In the genomic region with DNA sequence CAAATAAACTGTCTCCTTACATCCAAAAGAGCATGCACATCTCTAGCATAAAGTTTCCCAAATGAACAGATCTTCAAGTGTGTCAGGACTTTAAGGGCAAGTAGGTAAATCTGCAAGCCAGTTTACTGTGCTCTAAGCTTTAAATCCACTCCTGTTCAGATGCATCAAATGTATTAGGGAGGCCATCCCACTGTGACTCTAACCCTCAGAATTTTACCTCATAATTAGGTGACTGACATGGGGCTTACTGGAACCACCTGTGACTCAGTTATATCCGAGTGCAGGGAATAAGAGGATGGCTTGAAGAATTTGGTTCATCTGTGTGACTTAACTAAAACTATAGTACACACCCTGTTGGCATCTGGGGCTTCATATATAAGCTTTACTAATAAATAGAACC, we compare ENCODE assay signal across 8 mouse cellular contexts. TPM values are rescaled to one million over a fixed set of nuclear protein-coding genes. Genes with fewer than 3 reads are reported as not detected.
A peak's percentile ranks its signal among the peaks of the same experiment; 100 is the strongest.
DNase-seq lines count a peak whose midpoint lies in the region; ATAC-seq and TF ChIP-seq lines count a peak whose summit lies in the region.

No protein-coding gene starts in this region.

- TF ChIP-seq EP300 in heart, postnatal 0 days (IDR thresholded peaks at IDR 0.05; ENCODE audit: low read depth) = no peak

- peaks cover 13% of the 10 kb centered on the region for H3K4me1 ChIP-seq in heart, embryonic 12.5 days (replicated peaks)
- H3K4me1 ChIP-seq in ES-E14 (ENCODE audit: control insufficient read depth in 2 of 2, insufficient read depth in 2 of 2, low read length in 2 of 2, poor library complexity in 1 of 2) = no peaks in the 10 kb centered on the region
- peaks cover 6% of the 10 kb centered on the region for H3K4me1 ChIP-seq in heart, postnatal 0 days (ENCODE audit: control insufficient read depth, insufficient read depth)
- peaks cover 23% of the 10 kb centered on the region for H3K4me1 ChIP-seq in midbrain, embryonic 10.5 days

- in situ Hi-C loops in ES-E14 (cut with MboI; ENCODE audit: low sequenced_read_pairs in 2 of 2, unreplicated experiment in 2 of 2) = no loop called here

- 40% methylated on average over 1 of the region's 1 CpGs for WGBS in heart, embryonic 12.5 days
- WGBS in heart, postnatal 0 days = 21% methylated on average over 1 of the region's 1 CpGs
- 57% methylated on average over 1 of the region's 1 CpGs for WGBS in midbrain, embryonic 10.5 days

- H3K4me3 ChIP-seq in heart, embryonic 12.5 days = peak overlapping the region; percentile 82
- H3K4me3 ChIP-seq in ES-E14 (ENCODE audit: insufficient read depth in 1 of 2, low read depth in 1 of 2, low read length in 2 of 2, poor library complexity in 1 of 2, severe bottlenecking in 1 of 2) = peak overlapping the region; percentile 83 to 90
- peak overlapping the region; percentile 93 for H3K4me3 ChIP-seq in heart, postnatal 0 days (ENCODE audit: low read depth, low read length)
- H3K4me3 ChIP-seq in midbrain, embryonic 10.5 days = peak overlapping the region; percentile 59

- peak overlapping the region; percentile 91 for H3K9ac ChIP-seq in heart, embryonic 12.5 days
- H3K9ac ChIP-seq in ES-E14 (ENCODE audit: insufficient read depth, low read depth, low read length, poor library complexity, severe bottlenecking) = peak overlapping the region; percentile 34; the same call in 1 of the 2 replicates
- H3K9ac ChIP-seq in heart, postnatal 0 days (replicated peaks; ENCODE audit: low read depth, low read length) = peak overlapping the region; percentile 94

- DNase-seq in heart, adult 8-10 months (ENCODE audit: low spot score) = no peak
- DNase-seq in ES-E14 (ENCODE audit: low read depth, low spot score) = no peak
- DNase-seq in heart, postnatal 0 days (ENCODE audit: low spot score) = no peak
- no peak for DNase-seq in midbrain, embryonic 10.5 days (ENCODE audit: low spot score)
- no peak for DNase-seq in layer of hippocampus, postnatal 10 days (ENCODE audit: low spot score in 2 of 2)
- DNase-seq in thymus, postnatal 4 days = no peak
- no peak for DNase-seq in left cerebral cortex, postnatal 10 days (ENCODE audit: extremely low spot score in 1 of 2, low spot score in 2 of 2)

- H3K27me3 ChIP-seq in heart, embryonic 12.5 days (replicated peaks) = no peaks in the 10 kb centered on the region
- H3K27me3 ChIP-seq in heart, postnatal 0 days (ENCODE audit: control insufficient read depth, insufficient read depth, low read length) = no peaks in the 10 kb centered on the region
- H3K27me3 ChIP-seq in midbrain, embryonic 10.5 days (ENCODE audit: low read depth, poor library complexity, severe bottlenecking) = no peaks in the 10 kb centered on the region

- TF ChIP-seq CTCF in heart, postnatal 0 days (IDR thresholded peaks at IDR 0.05; ENCODE audit: low read depth) = no peak

- intact Hi-C loops in left cerebral cortex, postnatal 10 days (cut with DNase I) = no loop called here

- no peak for ATAC-seq in heart, embryonic 12.5 days (ENCODE audit: insufficient number of reproducible peaks, low FRiP score)
- ATAC-seq in heart, postnatal 0 days (ENCODE audit: insufficient read depth, low read depth) = no peak

- H3K36me3 ChIP-seq in heart, embryonic 12.5 days = peaks cover 37% of the 10 kb centered on the region
- H3K36me3 ChIP-seq in ES-E14 (ENCODE audit: control insufficient read depth, insufficient read depth, low read length, poor library complexity, severe bottlenecking) = peaks cover 3% of the 10 kb centered on the region; the same call in 1 of the 2 replicates
- peaks cover 42% of the 10 kb centered on the region for H3K36me3 ChIP-seq in heart, postnatal 0 days (replicated peaks; ENCODE audit: control insufficient read depth, insufficient read depth, low read length)
- peaks cover 44% of the 10 kb centered on the region for H3K36me3 ChIP-seq in midbrain, embryonic 10.5 days

- peak overlapping the region; percentile 76 for H3K4me2 ChIP-seq in heart, embryonic 12.5 days
- peak overlapping the region; percentile 67 for H3K4me2 ChIP-seq in heart, postnatal 0 days (ENCODE audit: low read depth, low read length)

- no peaks in the 10 kb centered on the region for H3K9me3 ChIP-seq in heart, embryonic 12.5 days (replicated peaks)
- no peaks in the 10 kb centered on the region for H3K9me3 ChIP-seq in ES-E14 (ENCODE audit: control insufficient read depth, insufficient read depth, low read depth, low read length)
- no peaks in the 10 kb centered on the region for H3K9me3 ChIP-seq in heart, postnatal 0 days (replicated peaks; ENCODE audit: control insufficient read depth, low read length)
- no peaks in the 10 kb centered on the region for H3K9me3 ChIP-seq in midbrain, embryonic 10.5 days (replicated peaks)

- peak overlapping the region; percentile 100; the same call in 1 of the 2 replicates for H3K27ac ChIP-seq in heart, embryonic 12.5 days (ENCODE audit: poor library complexity, severe bottlenecking)
- H3K27ac ChIP-seq in ES-E14 (ENCODE audit: insufficient read depth, low read depth, low read length, poor library complexity, severe bottlenecking) = no peak overlapping the region
- peak overlapping the region; percentile 20; the same call in 1 of the 2 replicates for H3K27ac ChIP-seq in heart, postnatal 0 days (ENCODE audit: low read depth)
- peak overlapping the region; percentile 98 for H3K27ac ChIP-seq in midbrain, embryonic 10.5 days (replicated peaks)

TF ChIP-seq in ES-E14, 5 proteins besides CTCF, POLR2A, EP300 and RAD21:
- TF ChIP-seq ZNF384 (IDR thresholded peaks at IDR 0.05; ENCODE audit: low read depth, low read length) (no peak), ZC3H11A (IDR thresholded peaks at IDR 0.05; ENCODE audit: borderline replicate concordance, low read depth, low read length) (no peak), MAFK (IDR thresholded peaks at IDR 0.05; ENCODE audit: insufficient read depth, low read depth, low read length) (no peak), CHD2 (IDR thresholded peaks at IDR 0.05; ENCODE audit: low read depth, low read length) (no peak), HCFC1 (IDR thresholded peaks at IDR 0.05; ENCODE audit: borderline replicate concordance, insufficient read depth, low read length) (no peak)

RNA-seq across cellular contexts. Expression of a gene that starts 0.5 kb away (rescaled TPM):
- 93.3 and 100 TPM in 2 replicates for polyA plus RNA-seq in heart, embryonic 12.5 days (2016; fragmentation: Nextera tagmentation; extraction: Ambion mirVana)
- 10 to 100 TPM; 40.1 to 47.9 (median 42.6) TPM for total RNA-seq in heart, adult 8-10 months (2022)
- total RNA-seq in ES-E14 (2012; rRNA removed) = 94.3 and 107 TPM in 2 replicates
- total RNA-seq in heart, postnatal 0 days (2014; rRNA removed; ENCODE audit: low replicate concordance) = 77.1 and 123 TPM in 2 replicates
- polyA plus RNA-seq in heart, postnatal 0 days (2015; fragmentation: Nextera tagmentation; extraction: Ambion mirVana) = 49.0 and 52.4 TPM in 2 replicates
- polyA plus RNA-seq in midbrain, embryonic 10.5 days (2016; fragmentation: Nextera tagmentation; extraction: Ambion mirVana) = 104 and 107 TPM in 2 replicates
- total RNA-seq in layer of hippocampus, postnatal 10 days (2021) = 10 to 100 TPM; 57.8 to 59.5 TPM
- total RNA-seq in left cerebral cortex, postnatal 10 days (2021) = 10 to 100 TPM; 55.4 to 56.1 TPM

RNA-seq across cellular contexts. Expression of a gene that starts 1.6 kb away (rescaled TPM):
- polyA plus RNA-seq in heart, embryonic 12.5 days (2016; fragmentation: Nextera tagmentation; extraction: Ambion mirVana) = 35.6 and 36.9 TPM in 2 replicates
- 10 to 100 TPM; 72.6 to 96.0 (median 85.4) TPM for total RNA-seq in heart, adult 8-10 months (2022)
- total RNA-seq in ES-E14 (2012; rRNA removed) = 27.9 and 28.5 TPM in 2 replicates
- 58.4 and 103 TPM in 2 replicates for total RNA-seq in heart, postnatal 0 days (2014; rRNA removed; ENCODE audit: low replicate concordance)
- 47.5 and 52.3 TPM in 2 replicates for polyA plus RNA-seq in heart, postnatal 0 days (2015; fragmentation: Nextera tagmentation; extraction: Ambion mirVana)
- 41.3 and 41.5 TPM in 2 replicates for polyA plus RNA-seq in midbrain, embryonic 10.5 days (2016; fragmentation: Nextera tagmentation; extraction: Ambion mirVana)
- total RNA-seq in layer of hippocampus, postnatal 10 days (2021) = 10 to 100 TPM; 25.5 to 26.3 TPM
- 10 to 100 TPM; 18.1 to 21.3 TPM for total RNA-seq in left cerebral cortex, postnatal 10 days (2021)

Comparison
In these comparisons a context has a peak if more than half of its experiments do, and no peak if none do; other contexts are left out.
1. H3K9ac ChIP-seq: peak in every context shown above with its lines; median percentile 94 in heart, postnatal 0 days; 91 in heart, embryonic 12.5 days; 34 in ES-E14.